Mouse (Mus musculus): ENCODE measurements at regions not wholly inside any gene's neighbourhood (a gene's known extent, or its start where the extent isn't known, plus 50 kb on each side); places are given as distances from the start of the nearest gene placed in this dataset.

DNA sequence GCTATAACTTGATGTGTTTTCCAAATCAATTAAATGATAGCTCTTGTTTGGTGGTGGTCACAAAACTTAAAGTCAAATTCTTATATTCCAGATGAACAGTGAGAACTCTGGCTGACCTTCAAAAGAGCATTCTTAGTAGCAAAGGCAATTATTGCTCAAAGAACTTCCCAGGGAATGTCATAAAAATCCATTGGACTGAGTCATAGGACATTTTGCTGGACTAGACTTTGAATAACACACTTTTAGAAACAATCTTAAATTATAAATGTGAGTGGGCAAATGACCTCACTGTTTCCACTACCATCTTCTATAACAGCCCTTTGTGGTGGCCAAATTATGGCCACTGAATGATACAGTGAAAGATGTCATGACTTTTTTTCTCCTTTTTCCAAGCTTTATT, 54.2 kb upstream of the Rfc3 start:
- TF ChIP-seq EP300 (IDR thresholded peaks at IDR 0.05; ENCODE audit: low read depth) (no peak), CTCF (IDR thresholded peaks at IDR 0.05; ENCODE audit: low read depth) (no peak)
- Histone ChIP-seq H3K36me3 (replicated peaks; ENCODE audit: control insufficient read depth, insufficient read depth, low read depth) (no peaks in the 10 kb centered on the region), H3K27ac (no peak overlapping the region), H3K4me3 (ENCODE audit: insufficient read depth in 1 of 2, low read depth in 2 of 2, low read length in 2 of 2) (no peak overlapping the region), H3K4me2 (ENCODE audit: low read depth) (no peak overlapping the region), H3K9ac (replicated peaks) (no peak overlapping the region), H3K9me3 (ENCODE audit: control insufficient read depth, low read length) (no peaks in the 10 kb centered on the region), H3K4me1 (replicated peaks; ENCODE audit: control insufficient read depth in 2 of 2, insufficient read depth in 2 of 2, low read length in 1 of 2) (no peaks in the 10 kb centered on the region), H3K27me3 (ENCODE audit: control insufficient read depth, insufficient read depth, low read length) (no peaks in the 10 kb centered on the region)
- DNase-seq (ENCODE audit: low read depth in 3 of 3, low spot score in 3 of 3) = no peak
- ATAC-seq (ENCODE audit: insufficient read depth) = no peak

DNA sequence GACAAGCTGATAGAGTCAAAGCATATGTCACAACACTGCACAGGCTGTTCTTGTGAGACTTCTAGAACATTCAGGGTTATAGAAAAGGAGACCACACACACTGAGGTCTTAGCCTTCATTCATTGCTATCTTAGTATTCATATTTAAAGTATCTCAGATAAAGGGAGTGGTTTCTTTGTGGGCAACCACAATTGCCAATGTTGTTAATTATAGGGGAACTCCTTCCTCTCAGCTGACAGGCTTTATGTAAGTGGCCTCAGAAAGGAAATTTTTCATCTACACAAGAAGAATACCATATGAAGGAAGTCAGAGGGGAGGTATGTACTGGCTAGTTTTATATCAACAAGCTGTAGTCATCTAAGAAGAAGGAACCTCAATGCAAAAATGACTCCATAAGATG, 53.0 kb upstream of the Rfc3 start:
- Histone ChIP-seq H3K9ac (replicated peaks) (no peak overlapping the region), H3K4me1 (replicated peaks; ENCODE audit: control insufficient read depth in 2 of 2, insufficient read depth in 2 of 2, low read length in 1 of 2) (no peaks in the 10 kb centered on the region), H3K36me3 (replicated peaks; ENCODE audit: control insufficient read depth, insufficient read depth, low read depth) (no peaks in the 10 kb centered on the region), H3K4me2 (ENCODE audit: low read depth) (no peak overlapping the region), H3K27me3 (ENCODE audit: control insufficient read depth, insufficient read depth, low read length) (no peaks in the 10 kb centered on the region), H3K27ac (no peak overlapping the region), H3K4me3 (ENCODE audit: insufficient read depth in 1 of 2, low read depth in 2 of 2, low read length in 2 of 2) (no peak overlapping the region), H3K9me3 (ENCODE audit: control insufficient read depth, low read length) (no peaks in the 10 kb centered on the region)
- no peak for DNase-seq (ENCODE audit: low read depth in 3 of 3, low spot score in 3 of 3)
- no peak for ATAC-seq (ENCODE audit: insufficient read depth)
- TF ChIP-seq EP300 (IDR thresholded peaks at IDR 0.05; ENCODE audit: low read depth) (no peak), CTCF (IDR thresholded peaks at IDR 0.05; ENCODE audit: low read depth) (no peak)

Measured in liver, embryonic 14.5 days (tissue).